Mouse (Mus musculus): ENCODE measurements around the gene Opa1.

The Opa1 gene

DNA sequence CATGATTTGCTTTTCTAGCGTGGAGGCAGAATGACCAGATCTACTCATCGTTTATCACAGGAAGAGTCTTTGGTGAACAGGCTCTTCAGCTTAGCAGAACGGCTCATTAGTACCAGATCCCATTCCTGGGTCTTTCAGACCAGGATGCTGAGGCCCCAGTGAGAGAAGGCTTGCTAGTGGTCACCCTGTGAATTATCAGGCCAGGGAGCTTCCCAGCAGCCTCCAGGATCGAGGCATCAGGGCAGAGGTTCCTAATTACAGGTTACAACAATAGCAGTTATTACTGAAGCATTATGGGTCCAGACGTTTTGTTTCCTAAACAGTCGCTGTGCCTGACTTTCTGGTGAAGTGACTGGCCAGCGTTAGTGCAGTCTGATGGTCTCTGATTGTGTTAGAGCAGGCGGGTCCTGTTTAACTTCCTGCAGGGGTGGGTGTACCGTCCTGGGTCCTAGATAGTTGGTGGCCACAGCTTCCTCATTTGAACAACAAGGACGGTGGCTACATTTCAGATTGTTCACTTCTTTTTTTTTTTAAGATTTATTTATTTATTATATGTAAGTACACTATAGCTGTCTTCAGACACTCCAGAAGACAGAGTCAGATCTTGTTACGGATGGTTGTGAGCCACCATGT lies 110.2 kb downstream of the Opa1 start:
- no peak for DNase-seq (ENCODE audit: low spot score)

GRCm38 (mm10) chr16:29693025-29693682 lies 114.0 kb downstream of the Opa1 start:
- DNase-seq (ENCODE audit: low spot score): no peak

GRCm38 (mm10) chr16:29693791-29694419 lies 114.8 kb downstream of the Opa1 start:
- no peak for DNase-seq (ENCODE audit: low spot score)

- DNase-seq (ENCODE audit: low spot score): no peak
Measured at GRCm38 (mm10) chr16:29694420-29694959, 115.4 kb downstream of the Opa1 start.

Data from ovary, adult 18-20 months (tissue).